Mouse (Mus musculus): ENCODE results near the gene Sec16a. TPM values are rescaled to one million over a fixed set of nuclear protein-coding genes. Genes with fewer than 3 reads are reported as not detected.
"Not testable (repeated sequence)": the region's sequence is repeated elsewhere in the genome, so short reads cannot be mapped to it uniquely, and the experiment has no call there.

The Sec16a gene
- total RNA-seq, 2 experiments from 2014 or later, result 52.2 to 69.1 TPM

GRCm38 (mm10) chr2:26391617-26392016, 53.4 kb downstream of the Sec16a start:
- DNase-seq (ENCODE audit: low spot score in 2 of 2), result no peak

- DNase-seq (ENCODE audit: low spot score in 2 of 2), result no peak
These were observed 54.1 kb downstream of the Sec16a start for GRCm38 (mm10) chr2:26390954-26391353.

GRCm38 (mm10) chr2:26389154-26389690, 55.8 kb downstream of the Sec16a start, which contains the start of the genes Entr1 and Pmpca:
TSS of gene Entr1 (minus strand) at chr2:26389316.
TSS of gene Pmpca (plus strand) at chr2:26389339.
- peak; percentile 82 to 88 for DNase-seq (ENCODE audit: low spot score in 2 of 2)

- peak in 1 of 2 experiments; percentile 44 for DNase-seq (ENCODE audit: low spot score in 2 of 2)
These were observed 56.3 kb downstream of the Sec16a start for GRCm38 (mm10) chr2:26388682-26389153.

- no peak for DNase-seq (ENCODE audit: low spot score in 2 of 2)
These were observed 57.3 kb downstream of the Sec16a start for GRCm38 (mm10) chr2:26387713-26388112.

GRCm38 (mm10) chr2:26380871-26381270, 64.1 kb downstream of the Sec16a start:
- not testable (repeated sequence) for DNase-seq (ENCODE audit: low spot score in 2 of 2)

GRCm38 (mm10) chr2:26380131-26380771, 64.8 kb downstream of the Sec16a start, which contains the start of gene Snapc4:
TSS of gene Snapc4 (minus strand) at chr2:26380653.
- peak; percentile 77 for DNase-seq (ENCODE audit: low spot score in 2 of 2)

GRCm38 (mm10) chr2:26372396-26372795, 72.6 kb downstream of the Sec16a start:
- no peak for DNase-seq (ENCODE audit: low spot score in 2 of 2)

- DNase-seq (ENCODE audit: low spot score in 2 of 2), result no peak
These were observed 76.4 kb downstream of the Sec16a start for GRCm38 (mm10) chr2:26368572-26368971.

- DNase-seq (ENCODE audit: low spot score in 2 of 2), result no peak
These were observed 77.1 kb downstream of the Sec16a start for GRCm38 (mm10) chr2:26367911-26368310.

GRCm38 (mm10) chr2:26364738-26365465, 80.1 kb downstream of the Sec16a start:
- peak; percentile 52 to 64 for DNase-seq (ENCODE audit: low spot score in 2 of 2)

- no peak for DNase-seq (ENCODE audit: low spot score in 2 of 2)
These were observed 81.5 kb downstream of the Sec16a start for GRCm38 (mm10) chr2:26363481-26363880.

GRCm38 (mm10) chr2:26362991-26363390, 82.0 kb downstream of the Sec16a start:
- no peak for DNase-seq (ENCODE audit: low spot score in 2 of 2)

GRCm38 (mm10) chr2:26360772-26361171, 84.2 kb downstream of the Sec16a start, which contains the start of gene Card9:
TSS of gene Card9 (minus strand) at chr2:26360918.
- no peak for DNase-seq (ENCODE audit: low spot score in 2 of 2)

- DNase-seq (ENCODE audit: low spot score in 2 of 2), result no peak
These were observed 85.0 kb downstream of the Sec16a start for GRCm38 (mm10) chr2:26359983-26360382.

Small RNAs within 50 kb of the gene (microRNA-seq; reads per million reads assigned to microRNA genes)
- 0 to 1.9 reads per million in 2 experiments for gene Mir6996 (ENCODE audit: borderline number of aligned reads in 2 of 2)

Other genes with a start within 250 kb of the Sec16a start
- gene Lhx3, start 236.9 kb downstream of the Sec16a start, total RNA-seq (2021), result 1 to 10 TPM in 1 of 2 experiments, not detected in 1; 3.2 TPM
- 10 to 100 TPM; 16.0 to 17.9 TPM for gene Qsox2, start 207.7 kb downstream of the Sec16a start, total RNA-seq (2021)
- gene Ccdc187, start 150.7 kb downstream of the Sec16a start, total RNA-seq (2021), result under 1 TPM; 0.50 to 0.74 TPM
- gene Gpsm1, start 129.7 kb downstream of the Sec16a start, total RNA-seq (2021), result 10 to 100 TPM; 10.7 to 14.0 TPM
- 10 to 100 TPM; 21.4 to 27.0 TPM for gene Dnlz, start 93.1 kb downstream of the Sec16a start, total RNA-seq (2021)
- gene Card9, start 84.3 kb downstream of the Sec16a start, total RNA-seq (2021), result 1 to 10 TPM; 1.9 to 2.0 TPM
- 10 to 100 TPM; 31.0 to 36.5 TPM for gene Snapc4, start 64.6 kb downstream of the Sec16a start, total RNA-seq (2021)
- gene Entr1, start 55.9 kb downstream of the Sec16a start, total RNA-seq (2021), result 100 to 1,000 TPM; 114 to 119 TPM
- 100 to 1,000 TPM; 139 to 150 TPM for gene Pmpca, start 55.9 kb downstream of the Sec16a start, total RNA-seq (2021)
- 10 to 100 TPM; 13.9 to 16.1 TPM for gene Inpp5e, start 36.0 kb downstream of the Sec16a start, total RNA-seq (2021)
- gene Notch1, start 71.4 kb upstream of the Sec16a start, total RNA-seq (2021), result 10 to 100 TPM; 21.5 to 22.0 TPM
- 100 to 1,000 TPM in 1 of 2 experiments, 10 to 100 TPM in 1; 97.9 to 102 TPM for gene Egfl7, start 134.8 kb upstream of the Sec16a start, total RNA-seq (2021)
- not detected for gene Gm20532, start 141.4 kb upstream of the Sec16a start, total RNA-seq (2021)
- 100 to 1,000 TPM; 431 to 896 TPM for gene Agpat2, start 159.2 kb upstream of the Sec16a start, total RNA-seq (2021)
- gene Fam69b, start 183.2 kb upstream of the Sec16a start, total RNA-seq (2021), result 10 to 100 TPM in 1 of 2 experiments, 1 to 10 TPM in 1; 8.6 to 13.9 TPM
- not detected for gene Lcn4, start 226.1 kb upstream of the Sec16a start, total RNA-seq (2021)